ENCODE assay signal across 8 mouse cellular contexts in genomic region chr3:138063731-138064329, GRCm38 (mm10). TPM values are rescaled to one million over a fixed set of nuclear protein-coding genes. Genes with fewer than 3 reads are reported as not detected.
DNase-seq lines count a peak whose midpoint lies in the region; ATAC-seq and TF ChIP-seq lines count a peak whose summit lies in the region.

No protein-coding gene starts in this region.

- no peak for DNase-seq in lung, adult 18-20 months
- DNase-seq in adrenal gland, postnatal 36 days: peak; percentile 76 to 85
- DNase-seq in gastrocnemius, adult 18-20 months (ENCODE audit: low spot score): peak; percentile 89
- DNase-seq in kidney, adult 2 months: peak; percentile 29
- DNase-seq in skeletal muscle tissue, adult 2 months (ENCODE audit: low read depth, low spot score): peak; percentile 91
- no peak for DNase-seq in layer of hippocampus, adult 18-20 months (ENCODE audit: low spot score in 2 of 2)
- DNase-seq in layer of hippocampus, adult 9-11 months: no peak

- no peak overlapping the region for H3K4me3 ChIP-seq in lung, embryonic 15.5 days
- no peak overlapping the region for H3K4me3 ChIP-seq in kidney, adult 2 months (ENCODE audit: insufficient read depth, low read depth, low read length)

- peaks cover 17% of the 10 kb centered on the region for H3K4me1 ChIP-seq in lung, embryonic 15.5 days
- H3K4me1 ChIP-seq in kidney, adult 2 months (ENCODE audit: control insufficient read depth, insufficient read depth, low read length): no peaks in the 10 kb centered on the region

- no peaks in the 10 kb centered on the region for H3K27me3 ChIP-seq in lung, embryonic 15.5 days
- no peaks in the 10 kb centered on the region for H3K27me3 ChIP-seq in kidney, adult 2 months (replicated peaks; ENCODE audit: control insufficient read depth, insufficient read depth, low read length)

- peak; percentile 58; the same call in 1 of the 2 replicates for ATAC-seq in lung, embryonic 15.5 days (ENCODE audit: borderline replicate concordance, extremely low read depth, low FRiP score, low TSS enrichment)

- H3K27ac ChIP-seq in lung, embryonic 15.5 days: peak overlapping the region; percentile 45
- no peak overlapping the region for H3K27ac ChIP-seq in kidney, adult 2 months (ENCODE audit: insufficient read depth, low read depth, low read length)

- no peak for TF ChIP-seq CTCF in kidney, adult 2 months (conservative IDR thresholded peaks at IDR 0.05; ENCODE audit: insufficient read depth, insufficient read length, low read depth, low read length)

- H3K9me3 ChIP-seq in lung, embryonic 15.5 days: no peaks in the 10 kb centered on the region

- H3K4me2 ChIP-seq in lung, embryonic 15.5 days: peak overlapping the region; percentile 20; the same call in 1 of the 2 replicates

- 31% methylated on average over 14 of the region's 14 CpGs for WGBS in lung, embryonic 15.5 days
- WGBS in kidney, adult 2 months: 25% methylated on average over 14 of the region's 14 CpGs

- H3K9ac ChIP-seq in lung, embryonic 15.5 days: no peak overlapping the region

- no peaks in the 10 kb centered on the region for H3K36me3 ChIP-seq in lung, embryonic 15.5 days
- H3K36me3 ChIP-seq in kidney, adult 2 months (ENCODE audit: control insufficient read depth, insufficient read depth, low read length): no peaks in the 10 kb centered on the region

- TF ChIP-seq POLR2A in kidney, adult 2 months (IDR thresholded peaks at IDR 0.05; ENCODE audit: low read depth, low read length): no peak

RNA-seq across cellular contexts. Expression of gene 1110002E22Rik, which starts 1.0 kb away (rescaled TPM):
- 0.48 and 0.64 TPM in 2 replicates for polyA plus RNA-seq in lung, embryonic 15.5 days (2015; fragmentation: Nextera tagmentation; extraction: Ambion mirVana)
- under 1 TPM in 1 of 2 experiments, not detected in 1; 0.10 TPM for total RNA-seq in adrenal gland, postnatal 36 days (2021)
- 100 to 1,000 TPM in 1 of 2 experiments, 10 to 100 TPM in 1; 98.9 to 131 TPM for total RNA-seq in gastrocnemius, adult 18-20 months (2021)
- 0.01 and 0.42 TPM in 2 replicates for polyA plus RNA-seq in kidney, adult 2 months (2012; rRNA removed)
- 1 to 10 TPM; 1.3 to 1.8 TPM for total RNA-seq in layer of hippocampus, adult 18-20 months (2021)

RNA-seq across cellular contexts. Expression of gene Gm5105, which starts 3.4 kb away (rescaled TPM):
- 0.13 and 0.15 TPM in 2 replicates for polyA plus RNA-seq in lung, embryonic 15.5 days (2015; fragmentation: Nextera tagmentation; extraction: Ambion mirVana)
- total RNA-seq in adrenal gland, postnatal 36 days (2021): not detected
- 1 to 10 TPM; 1.3 TPM for total RNA-seq in gastrocnemius, adult 18-20 months (2021)
- polyA plus RNA-seq in kidney, adult 2 months (2012; rRNA removed): 0.08 TPM in 1 of 2 replicates, not detected in the other
- total RNA-seq in layer of hippocampus, adult 18-20 months (2021): not detected

Comparison
In these comparisons a context has a peak if more than half of its experiments do, and no peak if none do; other contexts are left out.
1. DNase-seq: peak in adrenal gland, postnatal 36 days (2 of 2), gastrocnemius, adult 18-20 months (single experiment), kidney, adult 2 months (single experiment) and skeletal muscle tissue, adult 2 months (single experiment); none in lung, adult 18-20 months (0 of 2), layer of hippocampus, adult 18-20 months (0 of 2) and layer of hippocampus, adult 9-11 months (single experiment).
2. RNA of gene 1110002E22Rik, which starts 1.0 kb away (total RNA-seq): 98.9 to 131 TPM in gastrocnemius, adult 18-20 months; 1.3 to 1.8 TPM in layer of hippocampus, adult 18-20 months and 0.10 TPM in adrenal gland, postnatal 36 days; every median in the first group is over 10 times any median in the second.